Mouse (Mus musculus): ENCODE measurements around the gene Dnajc16.

DNA sequence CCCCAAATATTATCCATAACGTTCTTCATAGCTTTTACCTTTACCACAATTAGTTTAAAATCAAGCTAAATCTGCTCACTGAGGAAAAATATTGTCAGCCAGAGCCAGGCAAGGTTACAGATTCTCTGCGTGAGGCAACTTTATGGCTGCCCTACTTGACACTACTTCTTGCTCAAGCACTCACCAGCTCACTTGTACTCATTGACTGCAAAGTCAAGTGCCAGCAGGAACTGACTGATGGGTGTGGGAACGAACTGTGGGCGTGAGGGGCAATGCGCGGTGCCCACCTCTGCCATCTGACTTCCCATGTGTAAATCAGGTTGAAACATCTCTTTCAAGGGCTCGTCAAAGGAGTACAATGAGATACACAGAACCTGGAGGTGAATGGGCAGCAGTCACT lies 3.3 kb downstream of the Dnajc16 start:
- TF ChIP-seq CTCF (conservative IDR thresholded peaks at IDR 0.05; ENCODE audit: low read length) = no peak
- TF ChIP-seq NANOG (IDR thresholded peaks at IDR 0.05; ENCODE audit: borderline replicate concordance, low read length) = no peak

All from E14TG2a.4 (cell line).